Mouse (Mus musculus) hindbrain, embryonic 15.5 days (tissue): ENCODE measurements around the gene Ebp. TPM values are rescaled to one million over a fixed set of nuclear protein-coding genes. Genes with fewer than 3 reads are reported as not detected.
A peak's percentile ranks its signal among the peaks of the same experiment; 100 is the strongest.

Source experiments
- ATAC-seq: fragments of 200-750 bp; cut with Nextera tagmentation; 2 replicates; pipeline ENCODE4 v1.8.0; 2017; ENCODE audit warnings: low read depth, moderate number of reproducible peaks, moderate TSS enrichment; ENCODE audit not compliant: low FRiP score
- H3K27ac ChIP-seq: fragments of 300-500 bp; sonication (generic); replicated peaks from 2 replicates; pipeline ENCODE4 v1.5.1; 2015; ENCODE audit warnings: mild to moderate bottlenecking, inconsistent platforms
- H3K27me3 ChIP-seq: fragments of 300-500 bp; sonication (generic); 2 replicates; pipeline ENCODE4 v1.6.1; 2015; ENCODE audit warnings: control low read depth, inconsistent platforms
- H3K36me3 ChIP-seq: fragments of 300-500 bp; sonication (generic); 2 replicates; pipeline ENCODE4 v1.6.1; 2015; ENCODE audit warnings: control low read depth, inconsistent platforms
- H3K4me1 ChIP-seq: fragments of 300-500 bp; sonication (generic); replicated peaks from 2 replicates; pipeline ENCODE4 v1.6.1; 2015; ENCODE audit warnings: control low read depth, inconsistent platforms
- H3K4me2 ChIP-seq: fragments of 300-500 bp; sonication (generic); 2 replicates; pipeline ENCODE4 v1.6.1; 2015; ENCODE audit warnings: moderate library complexity, mild to moderate bottlenecking, inconsistent platforms
- H3K4me3 ChIP-seq: fragments of 300-500 bp; sonication (generic); 2 replicates; pipeline ENCODE4 v1.5.1; 2015; ENCODE audit warnings: mild to moderate bottlenecking, inconsistent platforms
- H3K9ac ChIP-seq: fragments of 300-500 bp; sonication (generic); 2 replicates; pipeline ENCODE4 v1.6.1; 2015; ENCODE audit warnings: inconsistent platforms
- H3K9me3 ChIP-seq: fragments of 300-500 bp; sonication (generic); 2 replicates; pipeline ENCODE4 v1.6.1; 2016; ENCODE audit warnings: control low read depth, inconsistent platforms
- WGBS: fragments of 180-500 bp; shearing (Covaris S2); methylation state at CpG from one replicate; pipeline ENCODE4 v1.1.7; 2015; 5-methylcytosine and 5-hydroxymethylcytosine counted together
- polyA plus RNA-seq: library from polyadenylated mRNA; unstranded; fragments of >200 nt; fragmentation: Nextera tagmentation; extraction: Ambion mirVana; gene quantifications from 2 replicates; pipeline ENCODE4 v1.2.1, GENCODE M21; 2015

Ebp gene
- 29.9 and 32.9 TPM in 2 replicates for polyA plus RNA-seq

DNA sequence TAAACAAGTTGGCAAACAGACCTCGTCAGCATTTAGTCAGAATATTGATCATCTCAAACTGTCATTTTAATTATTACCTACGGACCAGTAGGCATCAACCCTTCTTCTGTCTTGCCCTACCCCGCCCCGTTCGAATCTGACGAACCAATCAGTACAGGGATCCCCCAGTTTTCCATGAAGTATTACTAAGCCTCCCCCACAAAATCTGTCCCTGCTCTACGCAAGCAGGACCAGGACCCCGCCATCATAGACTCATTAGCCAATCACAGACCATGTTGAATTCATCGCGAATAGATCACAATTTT is at the start of gene Ebp:
Gene Ebp (minus strand): TSS at position 94 of the 305 bp plus-strand sequence.
- Histone ChIP-seq H3K9me3 (no peaks in the 10 kb centered on the region), H3K9ac (peak within 1 kb of the TSS; percentile 55), H3K36me3 (no peaks in the 10 kb centered on the region), H3K4me1 (peaks cover 5% of the 10 kb centered on the region; the same call in 1 of the 2 replicates), H3K27ac (peak within 1 kb of the TSS; percentile 83), H3K4me2 (peak within 1 kb of the TSS; percentile 68), H3K4me3 (peak within 1 kb of the TSS; percentile 55), H3K27me3 (no peaks in the 10 kb centered on the region)
- ATAC-seq = peak; percentile 59
- 24% methylated on average over 10 of the region's 10 CpGs for WGBS

DNA sequence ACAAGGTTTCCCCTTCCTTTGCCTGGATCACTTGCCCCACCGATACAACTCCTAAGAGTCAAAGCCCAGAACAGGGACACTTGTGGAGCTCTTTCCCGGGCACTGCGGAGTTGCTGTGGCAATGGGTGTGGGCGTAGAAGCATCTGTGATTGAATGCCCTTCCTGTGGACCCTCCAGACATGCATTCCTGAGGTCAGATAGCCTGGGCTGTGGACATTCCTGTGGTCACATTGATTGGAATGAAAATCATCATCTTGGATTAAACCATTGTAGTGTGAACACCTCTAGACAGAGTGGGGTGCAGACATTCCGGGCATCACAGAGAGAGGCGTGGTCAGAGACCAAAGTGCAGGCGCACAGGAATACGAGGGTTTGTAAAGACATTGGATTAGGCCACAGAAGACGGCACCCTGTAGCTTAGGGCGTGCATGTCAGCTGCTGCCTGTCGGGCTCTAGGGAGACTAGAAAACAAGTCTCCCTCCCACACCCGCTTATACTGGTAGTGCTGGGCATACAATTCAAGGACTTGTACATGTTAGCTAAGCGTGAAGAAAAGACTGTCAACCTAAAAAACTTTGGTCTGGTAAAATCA is 45.6 kb upstream of the Ebp start:
- no peak for ATAC-seq
- H3K4me2 ChIP-seq = no peak overlapping the region
- H3K36me3 ChIP-seq = peaks cover 3% of the 10 kb centered on the region; the same call in 1 of the 2 replicates
- no peak overlapping the region for H3K27ac ChIP-seq
- H3K4me1 ChIP-seq = no peaks in the 10 kb centered on the region
- no peak overlapping the region for H3K4me3 ChIP-seq
- no peaks in the 10 kb centered on the region for H3K9me3 ChIP-seq
- 68% methylated on average over 13 of the region's 13 CpGs for WGBS
- H3K27me3 ChIP-seq = no peaks in the 10 kb centered on the region
- no peak overlapping the region for H3K9ac ChIP-seq

DNA sequence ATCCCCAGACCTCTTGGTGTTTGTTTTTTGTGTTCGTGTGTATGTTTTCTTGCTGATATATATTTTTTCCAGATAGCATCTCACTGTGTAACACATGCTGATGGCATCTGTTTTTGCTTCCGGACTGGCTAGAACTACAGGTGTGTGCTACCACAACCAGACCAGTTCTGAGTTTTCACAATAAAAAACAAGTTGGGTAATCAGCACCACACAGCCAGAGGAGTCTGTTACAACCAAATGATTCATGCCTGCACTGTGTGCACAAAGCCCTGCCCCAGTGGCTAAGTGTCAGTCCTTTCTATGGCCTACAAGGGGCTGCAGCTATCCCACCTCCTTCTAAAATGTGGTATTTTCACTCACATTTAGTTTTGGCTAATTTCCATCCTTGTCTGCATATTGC is 43.4 kb upstream of the Ebp start:
- H3K4me3 ChIP-seq = no peak overlapping the region
- WGBS = 89% methylated on average over 2 of the region's 2 CpGs
- H3K27me3 ChIP-seq = no peaks in the 10 kb centered on the region
- no peak for ATAC-seq
- H3K36me3 ChIP-seq = peaks cover 3% of the 10 kb centered on the region; the same call in 1 of the 2 replicates
- H3K9me3 ChIP-seq = no peaks in the 10 kb centered on the region
- H3K9ac ChIP-seq = no peak overlapping the region
- H3K4me1 ChIP-seq = no peaks in the 10 kb centered on the region
- no peak overlapping the region for H3K27ac ChIP-seq
- H3K4me2 ChIP-seq = no peak overlapping the region

DNA sequence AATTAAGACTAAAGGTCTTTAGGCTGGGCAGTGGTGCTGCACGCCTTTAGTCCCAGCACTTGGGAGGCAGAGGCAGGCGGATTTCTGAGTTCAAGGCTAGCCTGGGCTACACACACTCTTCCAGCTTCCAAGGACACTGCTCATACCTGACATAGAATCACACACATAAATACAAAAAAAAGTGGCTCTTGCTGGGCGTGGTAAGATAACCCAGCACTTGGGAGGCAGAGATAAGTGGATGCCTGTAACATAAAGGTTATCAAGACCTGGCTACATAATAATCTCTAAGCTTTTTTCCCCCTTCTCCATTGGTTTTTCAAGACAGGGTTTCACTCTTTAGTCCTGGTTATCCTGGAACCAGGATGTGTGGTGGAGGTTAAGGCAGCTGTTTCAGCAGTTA is 40.3 kb upstream of the Ebp start:
- no peak overlapping the region for H3K4me3 ChIP-seq
- H3K9me3 ChIP-seq = no peaks in the 10 kb centered on the region
- H3K4me2 ChIP-seq = no peak overlapping the region
- no peak for ATAC-seq
- H3K27ac ChIP-seq = no peak overlapping the region
- H3K36me3 ChIP-seq = no peaks in the 10 kb centered on the region
- H3K27me3 ChIP-seq = no peaks in the 10 kb centered on the region
- H3K9ac ChIP-seq = no peak overlapping the region
- H3K4me1 ChIP-seq = no peaks in the 10 kb centered on the region
- 78% methylated on average over 3 of the region's 3 CpGs for WGBS

DNA sequence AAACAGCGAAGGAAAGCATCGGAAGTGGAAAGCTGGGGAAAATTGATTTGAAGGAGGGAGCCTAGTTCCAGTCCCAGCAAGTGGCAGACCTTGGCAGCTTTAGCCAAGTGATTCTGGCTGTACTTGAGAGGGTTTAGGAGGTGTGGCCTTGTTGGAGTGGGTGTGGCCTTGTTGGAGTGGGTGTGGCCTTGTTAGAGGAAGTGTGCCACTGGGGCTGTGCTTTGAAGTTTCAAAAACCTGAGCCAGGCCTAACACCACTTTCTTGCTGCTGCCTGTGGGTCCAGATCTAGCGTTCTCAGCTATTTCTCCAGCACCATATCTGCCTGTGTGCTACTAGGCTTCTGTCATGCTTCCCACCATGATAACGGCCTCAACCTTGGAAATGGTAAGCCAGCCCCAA is 37.0 kb upstream of the Ebp start:
- WGBS = 88% methylated on average over 4 of the region's 4 CpGs

DNA sequence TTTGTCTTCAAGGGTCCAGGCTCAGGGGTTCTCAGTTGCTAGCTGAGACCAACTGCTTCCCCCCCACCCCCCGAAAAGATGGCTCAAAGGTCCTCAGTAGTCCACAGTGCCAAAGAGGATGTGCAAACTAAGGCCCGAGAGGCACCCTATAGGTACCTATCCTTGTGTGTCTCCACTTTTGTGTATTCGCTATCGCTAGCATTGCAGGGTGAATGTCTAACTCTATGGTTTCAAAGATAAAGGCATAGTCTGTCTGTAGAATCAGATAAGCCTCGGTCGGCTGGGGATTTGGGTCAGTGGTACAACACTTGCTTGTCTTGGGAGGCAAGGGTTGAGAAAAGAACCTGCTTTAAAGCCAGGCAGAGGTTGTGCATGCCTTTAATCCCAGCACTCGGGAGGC is 30.2 kb upstream of the Ebp start:
- H3K36me3 ChIP-seq = no peaks in the 10 kb centered on the region
- H3K4me1 ChIP-seq = no peaks in the 10 kb centered on the region
- H3K4me2 ChIP-seq = no peak overlapping the region
- no peak overlapping the region for H3K27ac ChIP-seq
- no peaks in the 10 kb centered on the region for H3K27me3 ChIP-seq
- 91% methylated on average over 7 of the region's 7 CpGs for WGBS
- H3K4me3 ChIP-seq = no peak overlapping the region
- ATAC-seq = no peak
- no peaks in the 10 kb centered on the region; the same call in 1 of the 2 replicates for H3K9me3 ChIP-seq
- H3K9ac ChIP-seq = no peak overlapping the region

More for the DNA sequence above, 37.0 kb upstream of the Ebp start:
- no peak overlapping the region for H3K9ac ChIP-seq
- no peak overlapping the region for H3K4me2 ChIP-seq
- H3K36me3 ChIP-seq = no peaks in the 10 kb centered on the region
- no peaks in the 10 kb centered on the region for H3K27me3 ChIP-seq
- ATAC-seq = no peak
- no peak overlapping the region for H3K27ac ChIP-seq
- no peaks in the 10 kb centered on the region for H3K9me3 ChIP-seq
- no peaks in the 10 kb centered on the region for H3K4me1 ChIP-seq
- H3K4me3 ChIP-seq = no peak overlapping the region

DNA sequence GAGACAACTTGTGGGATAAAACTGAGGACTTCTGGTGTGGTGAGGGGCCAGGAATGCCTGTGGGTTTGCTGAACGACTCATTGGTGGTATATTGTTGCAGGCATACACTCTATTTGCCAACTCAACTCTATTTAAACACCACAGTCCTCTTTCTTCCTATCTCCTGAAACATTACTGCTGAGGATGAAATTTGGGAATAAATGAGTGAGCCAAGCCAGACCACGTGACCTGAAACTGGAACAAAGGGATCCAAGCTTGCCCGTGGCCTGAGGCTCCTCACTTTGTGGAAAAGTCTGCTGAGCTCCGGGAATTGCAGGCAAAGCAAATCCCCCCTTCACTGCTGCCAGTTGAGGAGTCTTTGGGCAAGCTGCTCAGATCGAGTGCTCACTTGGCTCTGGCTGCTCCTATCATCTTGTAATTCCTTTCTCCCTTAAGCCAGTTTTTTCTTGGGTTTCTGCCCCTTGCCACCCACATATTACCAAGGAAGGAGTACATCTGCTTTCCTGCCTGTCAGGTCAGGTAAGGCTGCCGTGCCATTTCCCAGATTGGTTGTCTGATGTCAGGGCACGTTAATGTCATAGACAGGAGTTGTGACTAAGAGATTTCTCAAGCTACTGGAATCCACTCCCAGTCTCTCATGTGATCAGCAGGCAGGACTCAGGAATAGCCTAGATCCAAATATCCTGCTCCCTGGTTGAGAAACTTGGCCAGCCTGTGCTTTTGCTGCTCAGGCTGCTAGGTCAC is 29.5 kb upstream of the Ebp start:
- Histone ChIP-seq H3K4me2 (no peak overlapping the region), H3K4me1 (no peaks in the 10 kb centered on the region), H3K27ac (no peak overlapping the region), H3K27me3 (no peaks in the 10 kb centered on the region), H3K9ac (no peak overlapping the region), H3K36me3 (no peaks in the 10 kb centered on the region), H3K9me3 (no peaks in the 10 kb centered on the region; the same call in 1 of the 2 replicates), H3K4me3 (no peak overlapping the region)
- WGBS = 64% methylated on average over 7 of the region's 7 CpGs
- no peak for ATAC-seq

DNA sequence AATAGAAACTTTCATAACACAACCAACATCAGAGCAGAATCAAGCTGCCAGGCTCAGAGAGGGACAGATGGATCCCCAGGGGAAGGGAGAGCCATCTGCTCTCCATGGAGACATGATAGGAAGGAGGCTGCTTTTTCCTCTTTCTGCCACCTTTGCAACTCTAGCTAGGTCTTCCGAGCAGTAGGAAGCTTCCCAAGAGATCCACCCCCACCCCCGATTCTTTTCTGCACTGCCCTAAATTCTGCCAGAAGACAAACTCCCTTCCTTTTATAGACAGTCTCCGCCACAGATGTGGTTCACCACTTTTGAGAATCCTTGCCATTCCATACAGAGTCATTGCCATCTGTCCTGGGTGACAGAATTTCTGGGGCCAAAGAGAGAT is 29.0 kb upstream of the Ebp start:
- no peak for ATAC-seq
- no peak overlapping the region for H3K4me2 ChIP-seq
- 77% methylated on average over 3 of the region's 3 CpGs for WGBS
- no peak overlapping the region for H3K9ac ChIP-seq
- H3K9me3 ChIP-seq = no peaks in the 10 kb centered on the region; the same call in 1 of the 2 replicates
- H3K4me1 ChIP-seq = no peaks in the 10 kb centered on the region
- no peaks in the 10 kb centered on the region for H3K27me3 ChIP-seq
- H3K36me3 ChIP-seq = no peaks in the 10 kb centered on the region
- no peak overlapping the region for H3K27ac ChIP-seq
- H3K4me3 ChIP-seq = no peak overlapping the region

DNA sequence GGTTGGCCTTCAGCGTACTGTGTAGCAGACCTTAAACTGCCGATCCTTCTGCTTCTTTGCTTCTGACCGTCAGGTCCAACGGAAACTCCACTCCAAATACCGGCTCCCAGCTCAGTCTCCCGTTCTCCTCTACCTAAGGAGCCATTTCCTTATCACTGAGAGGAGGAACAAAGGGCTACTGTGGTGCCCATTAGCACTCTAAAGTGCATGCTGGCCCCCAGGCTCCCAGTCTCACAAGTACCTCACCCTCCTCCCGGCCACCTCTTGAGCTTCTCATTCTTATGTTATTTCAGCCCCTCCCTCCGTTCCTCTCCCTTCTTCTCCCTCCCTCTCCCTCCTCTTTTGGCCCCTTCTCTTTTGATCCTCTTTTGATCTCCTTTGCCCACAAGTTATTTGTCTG is 26.3 kb upstream of the Ebp start:
- Histone ChIP-seq H3K4me3 (no peak overlapping the region), H3K4me2 (no peak overlapping the region), H3K36me3 (no peaks in the 10 kb centered on the region), H3K9ac (no peak overlapping the region), H3K9me3 (no peaks in the 10 kb centered on the region; the same call in 1 of the 2 replicates), H3K4me1 (no peaks in the 10 kb centered on the region), H3K27me3 (no peaks in the 10 kb centered on the region), H3K27ac (no peak overlapping the region)
- ATAC-seq = no peak
- 39% methylated on average over 8 of the region's 8 CpGs for WGBS

DNA sequence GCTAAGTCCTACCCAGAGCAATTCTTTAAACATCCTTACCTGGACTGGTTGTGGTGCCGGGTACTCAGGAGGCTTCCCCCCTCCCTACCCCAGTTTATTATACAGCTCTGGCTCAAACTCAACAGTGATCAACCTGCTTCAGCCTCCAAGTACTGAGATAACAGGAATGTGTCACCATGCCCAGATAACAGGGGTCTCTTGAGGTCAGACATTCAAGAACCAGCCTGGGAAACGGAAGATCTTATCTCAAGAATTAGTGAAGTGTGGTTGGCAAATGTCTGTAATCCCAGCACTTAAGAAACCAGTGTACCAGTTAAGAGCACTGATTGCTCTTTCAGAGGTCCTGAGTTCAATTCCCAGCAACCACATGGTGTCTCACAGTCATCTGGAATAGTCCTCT is 24.8 kb upstream of the Ebp start:
- H3K4me2 ChIP-seq = no peak overlapping the region
- H3K36me3 ChIP-seq = no peaks in the 10 kb centered on the region
- WGBS = 80% methylated on average over 2 of the region's 2 CpGs
- H3K27ac ChIP-seq = no peak overlapping the region
- no peaks in the 10 kb centered on the region for H3K27me3 ChIP-seq
- no peaks in the 10 kb centered on the region for H3K4me1 ChIP-seq
- no peaks in the 10 kb centered on the region; the same call in 1 of the 2 replicates for H3K9me3 ChIP-seq
- ATAC-seq = no peak
- no peak overlapping the region for H3K4me3 ChIP-seq
- no peak overlapping the region for H3K9ac ChIP-seq

DNA sequence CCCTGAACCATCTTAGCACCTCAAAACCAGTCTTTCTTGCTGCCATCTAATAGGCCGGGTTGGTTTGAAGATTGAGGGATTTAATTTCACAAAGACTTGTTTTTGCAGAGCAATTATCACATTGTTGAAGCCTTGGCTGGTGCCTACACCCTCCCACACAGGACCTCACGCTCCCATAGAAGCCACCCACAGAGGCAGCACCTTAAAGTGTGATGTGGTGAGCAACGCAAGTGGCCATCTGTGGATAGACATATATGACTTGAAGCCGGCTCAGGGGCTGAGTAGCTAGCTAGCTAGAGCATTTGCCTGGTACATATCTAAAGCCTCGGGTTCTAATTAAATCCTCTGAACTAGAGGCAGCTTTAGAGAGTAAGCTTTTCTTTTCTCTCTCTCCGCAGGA is 24.1 kb upstream of the Ebp start:
- H3K4me1 ChIP-seq = no peaks in the 10 kb centered on the region
- no peak overlapping the region for H3K4me3 ChIP-seq
- H3K36me3 ChIP-seq = no peaks in the 10 kb centered on the region
- 52% methylated on average over 6 of the region's 6 CpGs for WGBS
- no peak overlapping the region for H3K27ac ChIP-seq
- H3K9me3 ChIP-seq = no peaks in the 10 kb centered on the region; the same call in 1 of the 2 replicates
- no peaks in the 10 kb centered on the region for H3K27me3 ChIP-seq
- H3K4me2 ChIP-seq = no peak overlapping the region
- ATAC-seq = no peak
- no peak overlapping the region for H3K9ac ChIP-seq

DNA sequence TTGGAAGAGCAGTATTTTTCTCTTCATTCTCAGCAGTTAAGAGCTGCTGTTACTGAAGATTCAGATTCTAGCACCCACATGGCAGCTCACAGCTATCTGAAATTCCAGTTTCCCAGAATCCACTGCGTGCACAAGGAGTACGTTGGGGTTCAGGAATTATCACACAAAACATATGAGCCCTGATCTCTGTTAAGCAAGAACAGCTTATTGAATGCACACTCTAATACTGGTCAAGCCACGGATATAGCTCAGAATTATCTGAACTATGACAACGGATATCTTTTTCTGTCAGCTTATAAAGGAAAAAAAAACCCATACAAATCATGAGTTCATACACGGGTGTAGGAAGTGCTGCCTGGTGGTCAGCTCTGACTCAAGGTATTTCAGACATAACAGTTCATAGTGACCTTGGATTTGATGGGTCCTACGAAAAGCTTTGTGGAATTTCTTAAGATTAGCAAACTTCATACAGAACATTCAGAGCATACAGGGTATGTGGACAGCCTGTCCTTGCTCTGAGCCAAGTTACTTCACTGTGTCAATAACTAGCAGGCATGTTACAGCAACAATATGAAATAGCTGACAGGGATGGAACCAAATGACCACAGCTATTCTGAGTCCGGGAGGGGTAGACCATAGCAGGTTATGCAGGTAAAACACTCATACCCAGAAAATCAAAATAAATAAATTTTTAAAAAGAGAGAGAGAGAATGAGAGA is 18.3 kb upstream of the Ebp start:
- WGBS = 84% methylated on average over 7 of the region's 7 CpGs
- Histone ChIP-seq H3K4me2 (no peak overlapping the region), H3K27ac (no peak overlapping the region)

More for the DNA sequence above, 18.3 kb upstream of the Ebp start:
- H3K27me3 ChIP-seq = no peaks in the 10 kb centered on the region
- no peaks in the 10 kb centered on the region for H3K9me3 ChIP-seq
- H3K36me3 ChIP-seq = no peaks in the 10 kb centered on the region
- no peak for ATAC-seq
- no peak overlapping the region for H3K4me3 ChIP-seq
- no peaks in the 10 kb centered on the region for H3K4me1 ChIP-seq
- H3K9ac ChIP-seq = no peak overlapping the region
